Mouse (Mus musculus): ENCODE data around the gene Glis1. TPM values are rescaled to one million over a fixed set of nuclear protein-coding genes. Genes with fewer than 3 reads are reported as not detected.
"Not testable (repeated sequence)": the region's sequence is repeated elsewhere in the genome, so short reads cannot be mapped to it uniquely, and the experiment has no call there.

Glis1 gene
- total RNA-seq, 4 experiments from 2014 or later: 0.32 to 2.6 (median 0.79) TPM

- DNase-seq: no peak
Observed at GRCm38 (mm10) chr4:107586391-107586790, 152.0 kb downstream of the Glis1 start.

DNA sequence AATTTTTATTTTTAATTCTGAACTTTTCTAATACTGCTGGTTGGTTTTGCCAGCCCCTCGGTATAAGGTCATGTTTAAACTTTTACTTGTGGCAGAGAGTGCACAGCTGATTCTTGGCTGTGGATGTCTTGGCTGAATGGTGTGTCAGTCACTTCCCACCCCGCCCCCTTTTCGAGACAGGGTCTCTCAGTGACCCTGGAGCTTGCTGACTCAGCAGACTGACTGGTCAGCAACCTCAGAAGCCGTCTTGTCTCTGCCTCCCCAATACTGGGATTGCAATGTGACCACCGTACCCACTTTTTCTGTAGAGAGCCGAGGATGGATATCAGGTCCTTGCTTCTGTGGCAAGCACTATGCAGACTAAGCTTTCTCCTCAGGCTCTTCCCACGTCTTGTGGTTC is 154.2 kb downstream of the Glis1 start:
- no peak for DNase-seq

DNA sequence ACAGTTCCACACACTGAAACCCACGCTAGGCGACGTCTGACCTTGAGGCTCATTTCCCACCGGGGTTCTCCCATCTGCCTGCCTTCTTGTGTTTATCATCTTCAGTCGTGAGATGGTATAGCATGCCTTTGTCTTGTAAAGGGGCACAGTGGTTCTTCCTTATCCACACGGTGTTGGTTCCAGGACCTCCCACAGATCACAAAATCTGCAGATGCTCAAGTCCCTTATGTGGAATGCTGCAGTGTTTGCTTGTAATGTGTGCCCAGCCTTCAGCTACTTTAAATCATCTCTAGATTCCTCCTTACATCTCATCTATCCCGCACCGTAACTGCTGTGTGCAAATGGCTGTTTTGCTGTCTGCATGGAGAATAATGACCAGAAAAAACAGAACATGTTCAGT is 154.7 kb downstream of the Glis1 start:
- no peak for DNase-seq

DNA sequence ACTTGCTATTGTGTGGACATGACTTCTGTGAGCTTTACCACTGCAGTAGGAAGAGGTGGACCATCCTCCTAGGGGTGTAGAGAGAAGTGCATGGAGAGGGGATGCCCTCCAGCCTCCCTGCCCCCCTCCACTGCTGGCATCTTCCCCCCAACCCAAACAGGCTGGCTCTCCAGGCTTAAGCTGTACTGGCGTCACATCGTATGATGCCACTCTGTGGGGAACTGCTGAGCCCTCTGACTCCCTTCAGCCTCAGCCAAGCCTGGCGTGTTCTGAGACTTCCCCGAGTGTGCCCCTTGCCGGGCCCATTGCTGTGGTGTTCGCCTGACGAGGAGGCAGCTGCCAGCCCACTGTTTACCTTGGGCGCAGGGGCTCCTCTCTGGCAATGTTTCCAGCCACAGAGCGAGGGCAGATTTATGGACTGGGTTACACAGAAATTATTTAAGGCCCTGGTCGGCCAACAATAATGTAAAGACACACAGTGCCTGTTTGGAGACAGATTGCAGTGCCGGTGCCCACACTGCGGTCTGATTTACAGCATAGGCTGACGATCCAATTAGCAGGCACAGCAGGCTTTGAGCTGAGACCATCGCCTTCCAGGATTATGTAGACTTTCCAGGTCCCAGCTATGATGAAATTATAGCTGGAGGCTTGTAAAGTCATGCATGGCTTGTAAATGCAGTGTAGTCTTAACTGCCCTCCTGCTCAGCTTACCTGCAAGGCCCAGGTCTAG is 156.6 kb downstream of the Glis1 start:
- DNase-seq: no peak

DNA sequence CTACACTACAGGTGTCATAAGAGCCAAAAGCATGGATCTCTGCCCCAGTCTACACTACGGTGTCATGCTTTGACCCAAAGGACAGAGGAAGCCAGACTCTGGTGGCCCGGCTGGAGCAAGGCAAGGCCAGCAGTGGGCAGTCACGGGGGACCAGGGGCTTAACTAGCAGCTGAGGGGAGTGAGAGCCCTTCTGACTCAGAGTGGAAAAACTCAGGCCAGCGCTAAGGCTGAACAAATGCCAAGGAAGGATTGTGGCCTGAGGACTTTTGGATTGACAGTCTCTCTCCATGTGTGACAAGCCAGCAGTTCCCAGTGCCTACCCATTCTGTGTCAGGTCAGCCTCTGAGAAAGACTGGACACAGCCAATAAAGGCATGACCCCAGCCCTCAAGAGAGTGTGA is 159.0 kb downstream of the Glis1 start:
- DNase-seq: no peak

DNA sequence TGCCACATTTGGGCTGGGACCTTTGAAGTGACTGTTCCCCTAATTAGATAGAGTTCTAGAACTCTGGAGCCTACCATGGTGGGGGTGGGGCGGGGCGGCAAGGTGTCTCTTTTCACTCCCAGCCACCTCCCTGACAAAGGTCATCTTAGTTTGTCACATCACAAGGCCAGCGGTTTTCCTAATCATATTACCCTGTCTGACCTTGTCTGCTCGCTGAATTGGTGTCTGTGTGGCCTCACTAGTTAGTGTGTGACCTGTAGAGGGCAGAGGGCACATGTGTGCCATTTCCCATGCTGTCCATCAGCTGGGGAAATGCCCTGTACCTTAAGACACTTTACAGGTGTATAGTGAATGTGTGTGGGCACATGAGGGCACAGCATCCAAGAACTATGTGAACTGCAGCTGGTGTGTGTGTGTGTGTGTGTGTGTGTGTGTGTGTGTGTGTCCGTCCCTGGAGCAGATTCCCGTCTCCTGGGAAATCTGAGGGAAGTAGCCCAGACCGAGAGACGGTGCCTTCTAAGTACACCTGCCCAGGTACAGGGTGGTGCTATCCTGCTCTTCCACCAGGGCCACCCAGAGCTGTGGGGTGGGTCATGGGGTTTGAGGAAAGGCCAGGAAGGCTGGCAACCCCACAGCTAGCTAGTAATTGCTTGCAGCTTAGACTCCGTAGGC is 163.0 kb downstream of the Glis1 start:
- no peak for DNase-seq

GRCm38 (mm10) chr4:107597898-107598580 is 163.6 kb downstream of the Glis1 start:
- no peak for DNase-seq

GRCm38 (mm10) chr4:107598581-107598958 is 164.2 kb downstream of the Glis1 start:
- not testable (repeated sequence) for DNase-seq

- DNase-seq: no peak
Observed at GRCm38 (mm10) chr4:107602284-107602683, 167.9 kb downstream of the Glis1 start.

GRCm38 (mm10) chr4:107602787-107603186 is 168.4 kb downstream of the Glis1 start:
- DNase-seq: peak; percentile 76

- no peak for DNase-seq
Observed at GRCm38 (mm10) chr4:107603208-107603607, 168.8 kb downstream of the Glis1 start.

- no peak for DNase-seq
Observed at GRCm38 (mm10) chr4:107605964-107606602, 171.7 kb downstream of the Glis1 start.

- no peak for DNase-seq
Observed at GRCm38 (mm10) chr4:107609775-107610174, 175.4 kb downstream of the Glis1 start.

GRCm38 (mm10) chr4:107611888-107612650 is 177.7 kb downstream of the Glis1 start:
- no peak for DNase-seq

DNA sequence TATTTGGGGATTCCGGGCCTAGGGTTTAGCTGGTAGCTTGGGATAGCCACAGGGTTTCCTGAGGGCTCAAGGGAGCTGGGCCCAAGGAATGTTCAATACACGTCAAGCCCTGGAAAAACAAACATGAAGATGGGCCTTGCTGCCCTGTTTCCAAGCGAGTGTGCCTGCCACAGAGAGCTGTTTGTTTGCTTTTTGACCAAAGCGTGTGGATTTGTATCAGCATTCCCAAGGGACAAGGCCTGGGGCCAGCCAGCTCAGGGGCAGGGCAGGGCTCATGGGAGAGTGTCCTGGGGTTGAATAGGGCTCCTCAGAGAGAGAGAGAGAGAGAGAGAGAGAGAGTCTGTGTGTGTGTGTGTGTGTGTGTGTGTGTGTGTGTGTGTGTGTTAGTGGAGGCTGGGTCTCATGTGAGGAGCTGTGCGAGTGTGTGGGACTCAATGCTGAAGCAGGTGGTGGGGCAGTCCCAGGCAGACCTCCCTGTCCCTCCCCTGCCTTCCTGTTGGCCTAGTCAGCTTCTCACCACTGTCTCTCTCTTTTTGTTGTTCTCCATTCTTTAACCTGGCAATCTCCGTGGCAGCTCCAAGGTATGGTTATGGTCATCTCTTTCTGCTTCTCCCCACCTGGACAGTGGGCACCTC is 183.3 kb downstream of the Glis1 start:
- DNase-seq: no peak

DNA sequence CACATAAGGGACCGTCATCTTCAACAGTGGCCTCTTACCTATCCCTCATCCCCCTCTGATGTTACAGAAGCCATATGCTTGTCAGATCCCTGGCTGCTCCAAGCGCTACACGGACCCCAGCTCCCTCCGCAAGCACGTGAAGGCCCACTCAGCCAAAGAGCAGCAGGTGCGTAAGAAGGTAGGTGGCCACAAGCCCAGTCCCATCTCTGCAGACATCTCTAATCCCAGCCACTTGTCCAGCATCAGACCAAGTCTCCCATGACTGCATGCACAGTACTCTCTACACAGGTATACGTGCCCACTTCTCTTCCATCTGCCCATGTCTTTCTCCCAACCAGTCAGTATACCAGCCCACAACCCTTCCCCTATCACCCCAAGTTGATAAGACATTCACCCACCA is 185.1 kb downstream of the Glis1 start:
- DNase-seq: no peak

GRCm38 (mm10) chr4:107621366-107621765 is 187.0 kb downstream of the Glis1 start:
- DNase-seq: no peak

DNA sequence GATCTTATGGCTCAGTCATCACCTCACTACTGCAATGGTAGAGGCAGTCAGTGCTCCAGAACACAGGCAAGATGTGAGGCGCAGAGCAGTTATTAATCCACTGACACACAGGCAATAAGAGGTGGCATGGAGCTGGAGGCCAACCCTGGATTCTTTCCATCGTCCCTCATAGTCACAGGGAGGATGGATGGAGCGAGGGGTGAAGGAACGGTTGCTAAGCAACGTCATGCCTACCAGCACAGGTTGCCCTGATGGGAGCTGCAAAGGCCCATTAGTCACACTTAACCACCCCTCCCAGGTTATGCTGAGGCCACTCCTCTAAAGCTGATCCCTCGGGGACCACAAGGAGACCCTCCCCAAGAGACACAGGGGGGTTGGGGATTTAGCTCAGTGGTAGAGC is 187.9 kb downstream of the Glis1 start:
- no peak for DNase-seq

DNA sequence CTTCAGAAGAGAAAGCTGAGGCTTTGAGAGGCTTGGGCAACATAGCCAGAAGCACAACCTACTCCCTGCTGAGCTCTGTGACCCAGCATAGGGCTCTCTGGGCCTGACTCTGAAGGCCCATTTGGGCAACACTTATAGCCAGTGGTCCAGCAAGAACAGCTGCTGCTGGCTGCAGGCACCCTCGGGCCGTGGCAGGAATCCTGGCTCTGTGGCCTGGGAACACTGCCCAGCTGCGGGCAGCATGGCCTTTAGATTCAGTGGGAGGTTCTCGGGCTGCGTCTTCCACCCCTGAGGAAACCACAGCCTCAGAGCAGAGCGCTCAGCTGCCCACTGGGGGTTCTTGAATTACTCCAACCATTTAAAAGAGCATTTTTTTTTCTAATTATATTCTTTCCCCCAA is 189.5 kb downstream of the Glis1 start:
- no peak for DNase-seq

DNA sequence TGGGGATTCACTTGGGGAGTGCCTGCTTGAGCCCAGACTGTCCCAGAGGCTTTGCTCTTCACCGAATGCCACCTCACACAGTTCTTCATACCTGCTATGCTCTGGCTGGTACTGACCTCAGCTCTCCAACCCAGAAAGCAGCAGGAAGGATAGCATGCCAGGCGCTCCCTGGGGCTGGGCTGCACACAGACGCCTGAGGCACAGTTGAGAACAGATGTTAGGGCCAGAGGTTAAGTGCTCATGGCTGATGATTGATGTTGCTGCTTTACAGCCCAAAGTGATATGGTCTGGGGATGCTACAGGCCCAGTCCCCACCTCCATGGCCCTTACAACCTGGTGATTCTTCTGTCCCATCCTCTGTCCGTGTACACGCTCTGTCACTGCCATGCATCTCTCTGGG is 190.6 kb downstream of the Glis1 start:
- no peak for DNase-seq

DNA sequence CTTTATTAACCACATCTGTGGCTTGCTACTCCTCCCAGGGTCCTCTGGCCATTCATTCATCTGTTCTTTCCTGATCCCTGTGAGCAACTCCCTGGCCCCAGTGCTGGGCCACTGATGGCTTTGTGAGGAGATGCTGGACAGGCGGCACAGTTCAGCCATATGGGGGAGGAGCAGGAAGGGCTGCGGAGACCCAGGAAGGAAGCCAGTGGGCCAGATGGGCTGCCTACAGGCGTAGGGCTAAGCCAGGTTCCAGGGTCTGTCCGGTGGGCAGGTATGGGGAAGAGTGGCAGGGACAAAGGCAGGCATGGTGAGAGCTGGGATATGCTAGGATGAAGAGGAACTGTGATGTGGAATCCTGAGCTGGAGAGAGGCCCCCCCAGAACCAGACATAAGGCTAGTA is 193.8 kb downstream of the Glis1 start:
- DNase-seq: no peak

- DNase-seq: no peak
Observed at GRCm38 (mm10) chr4:107628921-107629411, 194.6 kb downstream of the Glis1 start.

All from adrenal gland, adult 8-10 months (tissue).